Mouse (Mus musculus): ENCODE measurements around the gene St3gal5.

Gene St3gal5

GRCm38 (mm10) chr6:72098021-72098655 lies 746 bp downstream of the St3gal5 start:
- DNase-seq (ENCODE audit: low spot score in 2 of 2), result peak; percentile 43 to 58

GRCm38 (mm10) chr6:72098691-72099090 lies 1.3 kb downstream of the St3gal5 start:
- peak in 1 of 2 experiments; percentile 40 for DNase-seq (ENCODE audit: low spot score in 2 of 2)

- DNase-seq (ENCODE audit: low spot score in 2 of 2), result no peak
Measured at GRCm38 (mm10) chr6:72099281-72099680, 1.9 kb downstream of the St3gal5 start.

- DNase-seq (ENCODE audit: low spot score in 2 of 2), result peak in 1 of 2 experiments; percentile 55
Measured at GRCm38 (mm10) chr6:72100171-72100570, 2.8 kb downstream of the St3gal5 start.

GRCm38 (mm10) chr6:72100939-72101338 lies 3.5 kb downstream of the St3gal5 start:
- no peak for DNase-seq (ENCODE audit: low spot score in 2 of 2)

- no peak for DNase-seq (ENCODE audit: low spot score in 2 of 2)
Measured at GRCm38 (mm10) chr6:72101386-72101785, 4.0 kb downstream of the St3gal5 start.

GRCm38 (mm10) chr6:72102066-72102465 lies 4.7 kb downstream of the St3gal5 start:
- DNase-seq (ENCODE audit: low spot score in 2 of 2), result no peak

GRCm38 (mm10) chr6:72104534-72104933 lies 7.1 kb downstream of the St3gal5 start:
- no peak for DNase-seq (ENCODE audit: low spot score in 2 of 2)

- DNase-seq (ENCODE audit: low spot score in 2 of 2), result no peak
Measured at GRCm38 (mm10) chr6:72108941-72109892, 11.8 kb downstream of the St3gal5 start.

GRCm38 (mm10) chr6:72110577-72110976 lies 13.2 kb downstream of the St3gal5 start:
- DNase-seq (ENCODE audit: low spot score in 2 of 2), result no peak

GRCm38 (mm10) chr6:72112575-72112974 lies 15.2 kb downstream of the St3gal5 start:
- no peak for DNase-seq (ENCODE audit: low spot score in 2 of 2)

- no peak for DNase-seq (ENCODE audit: low spot score in 2 of 2)
Measured at GRCm38 (mm10) chr6:72113093-72113702, 15.8 kb downstream of the St3gal5 start.

- no peak for DNase-seq (ENCODE audit: low spot score in 2 of 2)
Measured at GRCm38 (mm10) chr6:72114902-72115301, 17.5 kb downstream of the St3gal5 start.

GRCm38 (mm10) chr6:72117322-72117968 lies 20.1 kb downstream of the St3gal5 start:
- no peak for DNase-seq (ENCODE audit: low spot score in 2 of 2)

- DNase-seq (ENCODE audit: low spot score in 2 of 2), result no peak
Measured at GRCm38 (mm10) chr6:72119870-72120269, 22.5 kb downstream of the St3gal5 start.

GRCm38 (mm10) chr6:72121301-72121700 lies 23.9 kb downstream of the St3gal5 start:
- DNase-seq (ENCODE audit: low spot score in 2 of 2), result no peak

- DNase-seq (ENCODE audit: low spot score in 2 of 2), result no peak
Measured at GRCm38 (mm10) chr6:72122515-72122914, 25.1 kb downstream of the St3gal5 start.

GRCm38 (mm10) chr6:72124315-72125103 lies 27.1 kb downstream of the St3gal5 start:
- no peak for DNase-seq (ENCODE audit: low spot score in 2 of 2)

- DNase-seq (ENCODE audit: low spot score in 2 of 2), result no peak
Measured at GRCm38 (mm10) chr6:72126128-72126917, 28.9 kb downstream of the St3gal5 start.

- no peak for DNase-seq (ENCODE audit: low spot score in 2 of 2)
Measured at GRCm38 (mm10) chr6:72130056-72130455, 32.7 kb downstream of the St3gal5 start.

Data from right cerebral cortex, postnatal 10 days (tissue).